Mouse (Mus musculus): ENCODE measurements around the gene Neurod1. TPM values are rescaled to one million over a fixed set of nuclear protein-coding genes. Genes with fewer than 3 reads are reported as not detected.

Neurod1 gene
- polyA plus RNA-seq, 1 experiment from 2014 or later: 38.5 TPM

GRCm38 (mm10) chr2:79455646-79456045 lies 905 bp downstream of the Neurod1 start:
- Histone ChIP-seq H3K4me3 (replicated peaks) (peak overlapping the region; percentile 54), H3K27ac (peak overlapping the region; percentile 87), H3K9ac (replicated peaks) (peak overlapping the region; percentile 76), H3K4me1 (replicated peaks) (peaks cover 61% of the 10 kb centered on the region), H3K36me3 (no peaks in the 10 kb centered on the region), H3K4me2 (replicated peaks) (peak overlapping the region; percentile 72), H3K27me3 (peaks cover 57% of the 10 kb centered on the region), H3K9me3 (no peaks in the 10 kb centered on the region)
- WGBS: 1% methylated on average over 10 of the region's 10 CpGs
- no peak for ATAC-seq

- Histone ChIP-seq H3K4me3 (replicated peaks) (peak overlapping the region; percentile 54), H3K4me1 (replicated peaks) (peaks cover 54% of the 10 kb centered on the region), H3K9me3 (no peaks in the 10 kb centered on the region), H3K27ac (peak overlapping the region; percentile 87), H3K9ac (replicated peaks) (peak overlapping the region; percentile 76), H3K4me2 (replicated peaks) (peak overlapping the region; percentile 72), H3K27me3 (peaks cover 54% of the 10 kb centered on the region), H3K36me3 (no peaks in the 10 kb centered on the region)
- no peak for ATAC-seq
- 7% methylated on average over 15 of the region's 15 CpGs for WGBS
These were observed 1.6 kb downstream of the Neurod1 start for GRCm38 (mm10) chr2:79454786-79455446.

GRCm38 (mm10) chr2:79453901-79454781 lies 2.4 kb downstream of the Neurod1 start:
- H3K4me3 ChIP-seq (replicated peaks): peak overlapping the region; percentile 54
- H3K9me3 ChIP-seq: no peaks in the 10 kb centered on the region
- peak overlapping the region; percentile 87 for H3K27ac ChIP-seq
- 2% methylated on average over 55 of the region's 55 CpGs for WGBS
- peak; percentile 71 for ATAC-seq
- H3K27me3 ChIP-seq: peaks cover 51% of the 10 kb centered on the region
- peak overlapping the region; percentile 76 for H3K9ac ChIP-seq (replicated peaks)
- peak overlapping the region; percentile 72 for H3K4me2 ChIP-seq (replicated peaks)
- no peaks in the 10 kb centered on the region for H3K36me3 ChIP-seq
- H3K4me1 ChIP-seq (replicated peaks): peaks cover 46% of the 10 kb centered on the region

GRCm38 (mm10) chr2:79451438-79451837 lies 5.1 kb downstream of the Neurod1 start:
- Histone ChIP-seq H3K4me1 (replicated peaks) (peaks cover 30% of the 10 kb centered on the region), H3K9me3 (no peaks in the 10 kb centered on the region), H3K27ac (0 out of 2 replicates have a peak overlapping the region, but pooled peaks have one; percentile 30), H3K4me2 (replicated peaks) (no peak overlapping the region), H3K9ac (replicated peaks) (no peak overlapping the region), H3K27me3 (peaks cover 30% of the 10 kb centered on the region), H3K36me3 (no peaks in the 10 kb centered on the region), H3K4me3 (replicated peaks) (no peak overlapping the region)
- 37% methylated on average over 5 of the region's 5 CpGs for WGBS
- ATAC-seq: no peak

DNA sequence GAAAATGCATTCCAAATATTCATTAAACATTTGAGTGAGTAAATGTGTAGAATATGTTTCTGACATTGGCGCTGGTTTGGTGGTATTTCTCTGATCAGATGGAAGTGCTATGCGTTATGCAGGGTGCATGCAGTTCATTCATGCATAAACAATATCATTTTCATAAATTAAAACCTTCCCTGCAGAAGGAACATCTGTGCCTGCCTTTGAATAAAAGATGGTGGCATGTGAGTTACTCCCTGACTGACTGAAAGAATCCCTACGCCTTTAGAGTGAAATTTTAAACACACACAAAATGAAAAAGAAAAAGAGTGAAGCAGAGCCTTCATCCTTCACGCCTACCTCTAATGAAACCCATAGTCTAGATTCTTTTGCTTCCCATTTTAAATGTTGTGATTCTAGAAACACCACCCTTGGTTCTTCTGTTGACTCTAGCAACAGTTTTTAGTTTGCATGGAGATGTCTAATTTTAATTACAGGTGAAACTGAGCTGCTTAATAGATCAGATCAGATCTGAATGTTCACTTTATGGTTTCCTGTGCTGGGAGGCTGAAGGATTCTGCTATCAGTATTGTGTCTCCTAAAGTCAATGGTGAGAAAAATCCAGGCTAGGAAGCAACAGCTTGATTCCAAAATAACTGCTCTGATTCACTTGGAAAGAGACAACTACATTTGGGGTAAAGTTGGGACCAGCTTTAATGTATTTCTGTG lies 5.7 kb downstream of the Neurod1 start:
- peaks cover 25% of the 10 kb centered on the region for H3K27me3 ChIP-seq
- 0 out of 2 replicates have a peak overlapping the region, but pooled peaks have one; percentile 30 for H3K27ac ChIP-seq
- no peak for ATAC-seq
- peaks cover 24% of the 10 kb centered on the region for H3K4me1 ChIP-seq (replicated peaks)
- H3K9ac ChIP-seq (replicated peaks): no peak overlapping the region
- H3K9me3 ChIP-seq: no peaks in the 10 kb centered on the region
- no peaks in the 10 kb centered on the region for H3K36me3 ChIP-seq
- WGBS: 51% methylated on average over 4 of the region's 4 CpGs
- H3K4me2 ChIP-seq (replicated peaks): no peak overlapping the region
- no peak overlapping the region for H3K4me3 ChIP-seq (replicated peaks)

DNA sequence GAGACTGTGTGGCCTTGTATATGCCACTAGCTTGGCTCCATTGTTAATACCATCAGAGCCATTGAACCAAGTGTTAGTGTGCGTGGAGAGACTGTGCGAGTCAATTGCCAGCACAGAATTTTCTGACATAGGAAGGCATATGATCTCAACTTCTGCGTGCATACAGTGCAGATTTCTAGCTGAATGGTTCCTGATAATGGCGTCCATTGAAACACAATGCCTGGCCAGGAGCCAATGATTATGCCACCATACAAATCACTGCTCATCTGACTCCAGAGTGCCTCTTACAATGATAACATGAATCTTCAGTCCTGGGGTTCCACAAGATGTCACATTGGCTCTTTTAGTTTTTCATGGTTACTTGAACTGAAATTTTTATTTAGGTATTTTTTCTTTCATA lies 7.2 kb downstream of the Neurod1 start:
- 0 out of 2 replicates have a peak, but pooled peaks have one; percentile 35 for ATAC-seq
- Histone ChIP-seq H3K9ac (replicated peaks) (no peak overlapping the region), H3K36me3 (no peaks in the 10 kb centered on the region), H3K27ac (no peak overlapping the region), H3K4me1 (replicated peaks) (peaks cover 10% of the 10 kb centered on the region), H3K9me3 (no peaks in the 10 kb centered on the region), H3K4me3 (replicated peaks) (no peak overlapping the region), H3K27me3 (peaks cover 11% of the 10 kb centered on the region), H3K4me2 (replicated peaks) (no peak overlapping the region)
- 58% methylated on average over 4 of the region's 4 CpGs for WGBS

- Histone ChIP-seq H3K4me2 (replicated peaks) (no peak overlapping the region), H3K9me3 (no peaks in the 10 kb centered on the region), H3K36me3 (no peaks in the 10 kb centered on the region), H3K4me1 (replicated peaks) (0 out of 2 replicates have a peak, but pooled peaks cover 4% of the 10 kb centered on the region), H3K4me3 (replicated peaks) (no peak overlapping the region), H3K27ac (no peak overlapping the region), H3K9ac (replicated peaks) (no peak overlapping the region), H3K27me3 (peaks cover 8% of the 10 kb centered on the region; the same call in 1 of the 2 replicates)
- ATAC-seq: no peak
- WGBS: 85% methylated on average over 1 of the region's 1 CpGs
These were observed 9.4 kb downstream of the Neurod1 start for GRCm38 (mm10) chr2:79447198-79447597.

GRCm38 (mm10) chr2:79443861-79444620 lies 12.5 kb downstream of the Neurod1 start:
- Histone ChIP-seq H3K27me3 (no peaks in the 10 kb centered on the region), H3K4me1 (replicated peaks) (no peaks in the 10 kb centered on the region), H3K4me2 (replicated peaks) (no peak overlapping the region), H3K9me3 (no peaks in the 10 kb centered on the region), H3K27ac (no peak overlapping the region), H3K4me3 (replicated peaks) (no peak overlapping the region), H3K9ac (replicated peaks) (no peak overlapping the region), H3K36me3 (no peaks in the 10 kb centered on the region)
- ATAC-seq: no peak
- 90% methylated on average over 3 of the region's 3 CpGs for WGBS

DNA sequence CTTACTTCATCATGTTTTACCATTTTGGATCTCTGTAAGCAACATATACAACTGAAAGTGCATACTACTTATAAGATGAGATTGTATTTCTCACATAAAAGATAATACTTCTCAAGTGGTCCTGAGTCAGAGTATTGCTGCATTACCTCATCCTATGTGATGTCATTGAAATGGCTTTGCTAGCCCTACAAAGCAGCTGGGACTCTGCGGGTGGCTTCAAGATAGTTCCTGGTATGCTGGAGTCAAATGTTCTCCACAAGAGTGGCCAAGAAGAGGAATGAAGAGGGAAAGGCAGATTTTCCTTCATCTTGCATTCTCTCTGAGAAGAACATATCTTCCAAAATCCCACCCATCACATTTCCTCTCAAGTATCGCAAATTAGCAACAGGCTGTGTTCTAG lies 13.2 kb downstream of the Neurod1 start:
- Histone ChIP-seq H3K4me2 (replicated peaks) (no peak overlapping the region), H3K27ac (no peak overlapping the region), H3K4me3 (replicated peaks) (no peak overlapping the region), H3K27me3 (no peaks in the 10 kb centered on the region), H3K36me3 (no peaks in the 10 kb centered on the region), H3K9ac (replicated peaks) (no peak overlapping the region), H3K9me3 (no peaks in the 10 kb centered on the region), H3K4me1 (replicated peaks) (no peaks in the 10 kb centered on the region)
- 94% methylated on average over 2 of the region's 2 CpGs for WGBS
- ATAC-seq: no peak

GRCm38 (mm10) chr2:79442906-79443305 lies 13.6 kb downstream of the Neurod1 start:
- H3K9me3 ChIP-seq: no peaks in the 10 kb centered on the region
- no peak overlapping the region for H3K4me3 ChIP-seq (replicated peaks)
- no peak overlapping the region for H3K4me2 ChIP-seq (replicated peaks)
- H3K36me3 ChIP-seq: no peaks in the 10 kb centered on the region
- no peaks in the 10 kb centered on the region for H3K4me1 ChIP-seq (replicated peaks)
- H3K9ac ChIP-seq (replicated peaks): no peak overlapping the region
- WGBS: 81% methylated on average over 6 of the region's 6 CpGs
- H3K27ac ChIP-seq: no peak overlapping the region
- H3K27me3 ChIP-seq: no peaks in the 10 kb centered on the region
- no peak for ATAC-seq

- 95% methylated on average over 2 of the region's 2 CpGs for WGBS
- Histone ChIP-seq H3K4me2 (replicated peaks) (no peak overlapping the region), H3K36me3 (no peaks in the 10 kb centered on the region), H3K27ac (no peak overlapping the region), H3K4me3 (replicated peaks) (no peak overlapping the region), H3K27me3 (no peaks in the 10 kb centered on the region), H3K4me1 (replicated peaks) (no peaks in the 10 kb centered on the region), H3K9me3 (no peaks in the 10 kb centered on the region), H3K9ac (replicated peaks) (no peak overlapping the region)
- ATAC-seq: no peak
These were observed 14.3 kb downstream of the Neurod1 start for GRCm38 (mm10) chr2:79442227-79442626.
